Mouse (Mus musculus): Measurements from ENCODE around the gene Gm5965.

GRCm38 (mm10) chr16:88823736-88824135 lies 46.0 kb downstream of the Gm5965 start:
- TF ChIP-seq POLR2A (IDR thresholded peaks at IDR 0.05; ENCODE audit: low read depth, low read length) (no peak), CTCF (IDR thresholded peaks at IDR 0.05; ENCODE audit: borderline replicate concordance, insufficient read depth, low read length) (no peak)
